Mouse (Mus musculus): ENCODE measurements at regions not wholly inside any gene's neighbourhood (a gene's known extent, or its start where the extent isn't known, plus 50 kb on each side); places are given as distances from the start of the nearest gene placed in this dataset.

- WGBS = 46% methylated on average over 3 of the region's 3 CpGs
- Histone ChIP-seq H3K27me3 (no peaks in the 10 kb centered on the region), H3K9me3 (no peaks in the 10 kb centered on the region), H3K9ac (no peak overlapping the region), H3K4me2 (replicated peaks) (no peak overlapping the region), H3K4me1 (no peaks in the 10 kb centered on the region), H3K27ac (no peak overlapping the region), H3K36me3 (no peaks in the 10 kb centered on the region), H3K4me3 (no peak overlapping the region)
- no peak for ATAC-seq (ENCODE audit: insufficient number of reproducible peaks, insufficient read depth, low FRiP score, low TSS enrichment)
These were observed 50.2 kb upstream of the Bod1 start for GRCm38 (mm10) chr11:31721908-31722307.

DNA sequence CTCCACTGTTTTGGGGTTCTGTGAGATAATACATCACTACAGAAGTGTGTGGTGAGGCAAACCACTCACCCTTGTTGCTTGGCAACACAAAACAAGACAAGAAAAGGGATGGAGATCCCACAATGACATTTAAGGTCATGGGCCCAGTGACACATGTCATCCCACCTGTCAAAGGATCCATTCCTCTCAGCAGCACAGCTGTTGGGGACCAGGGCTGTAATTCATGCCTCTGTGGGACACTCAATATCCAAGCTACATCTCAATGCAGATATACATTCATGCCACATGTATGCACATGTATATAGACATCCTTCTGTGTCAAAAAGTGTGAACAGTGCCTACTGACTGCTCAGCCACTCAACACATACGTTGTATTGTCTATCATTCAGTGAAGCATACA, 52.8 kb upstream of the Bod1 start:
- no peak overlapping the region for H3K9ac ChIP-seq
- no peak overlapping the region for H3K27ac ChIP-seq
- no peaks in the 10 kb centered on the region for H3K4me1 ChIP-seq
- no peak for ATAC-seq (ENCODE audit: insufficient number of reproducible peaks, insufficient read depth, low FRiP score, low TSS enrichment)
- no peak overlapping the region for H3K4me2 ChIP-seq (replicated peaks)
- H3K27me3 ChIP-seq = no peaks in the 10 kb centered on the region
- WGBS = 88% methylated on average over 1 of the region's 1 CpGs
- H3K4me3 ChIP-seq = no peak overlapping the region
- no peaks in the 10 kb centered on the region for H3K36me3 ChIP-seq
- no peaks in the 10 kb centered on the region for H3K9me3 ChIP-seq

DNA sequence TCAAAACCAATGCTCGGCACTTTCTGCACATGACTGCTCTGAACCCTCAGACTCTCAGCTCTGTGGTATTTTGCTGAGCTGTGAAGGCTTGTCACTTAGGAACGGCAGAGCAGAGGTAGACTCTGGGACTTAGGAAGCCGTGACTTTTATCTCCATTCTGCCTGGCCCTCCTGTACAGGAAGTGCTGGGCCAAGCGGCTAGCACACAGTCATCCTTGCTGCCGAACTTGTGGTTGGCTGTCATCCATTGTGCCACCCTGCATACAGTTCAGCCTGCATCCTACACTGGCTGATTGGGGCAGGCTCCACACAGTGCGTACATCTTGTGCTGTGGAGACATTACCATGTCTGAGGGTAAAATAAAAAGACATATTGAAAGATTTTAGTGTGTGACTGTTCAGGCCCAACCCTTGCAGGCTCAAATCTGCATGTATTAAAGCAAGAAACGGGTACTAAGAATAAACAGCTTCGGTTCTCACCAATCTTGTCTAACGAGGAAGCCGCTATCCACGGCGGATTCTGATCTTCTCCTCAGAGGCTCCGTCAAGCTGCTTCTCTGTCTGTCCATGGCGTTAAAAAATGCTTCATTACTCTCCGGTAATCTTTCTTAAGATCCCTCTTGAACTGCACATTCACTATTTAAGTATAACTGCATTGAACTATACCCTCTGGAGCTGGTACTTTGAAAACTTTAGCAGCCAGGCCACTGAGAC, 54.4 kb upstream of the Bod1 start:
- H3K4me1 ChIP-seq = peaks cover 15% of the 10 kb centered on the region
- no peaks in the 10 kb centered on the region for H3K9me3 ChIP-seq
- no peak overlapping the region for H3K4me2 ChIP-seq (replicated peaks)
- 85% methylated on average over 15 of the region's 15 CpGs for WGBS
- no peak for ATAC-seq (ENCODE audit: insufficient number of reproducible peaks, insufficient read depth, low FRiP score, low TSS enrichment)
- H3K27ac ChIP-seq = no peak overlapping the region
- H3K36me3 ChIP-seq = no peaks in the 10 kb centered on the region
- H3K27me3 ChIP-seq = no peaks in the 10 kb centered on the region
- no peak overlapping the region for H3K4me3 ChIP-seq
- no peak overlapping the region for H3K9ac ChIP-seq

DNA sequence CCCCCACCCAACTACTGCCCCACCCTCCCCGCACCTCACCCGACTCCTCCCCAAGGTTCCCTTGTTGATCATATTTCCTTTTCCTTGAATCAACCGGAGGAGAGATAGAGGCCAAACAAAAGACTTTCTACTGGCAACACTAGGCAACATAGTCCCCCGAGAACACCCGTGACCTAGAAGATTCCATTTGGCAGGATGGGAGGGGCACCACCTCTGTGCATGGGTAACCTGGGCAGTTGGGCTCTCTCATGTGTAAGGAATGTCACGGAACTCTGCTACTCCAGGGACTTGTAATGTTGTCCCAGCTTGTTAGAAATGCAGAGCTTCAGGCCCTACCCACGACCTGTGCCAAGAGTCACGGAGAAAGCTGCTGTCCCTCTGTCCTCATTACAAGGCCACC, 55.6 kb upstream of the Bod1 start:
- no peaks in the 10 kb centered on the region for H3K27me3 ChIP-seq
- peaks cover 16% of the 10 kb centered on the region for H3K4me1 ChIP-seq
- no peak overlapping the region for H3K4me3 ChIP-seq
- H3K27ac ChIP-seq = no peak overlapping the region
- ATAC-seq (ENCODE audit: insufficient number of reproducible peaks, insufficient read depth, low FRiP score, low TSS enrichment) = no peak
- no peak overlapping the region for H3K9ac ChIP-seq
- no peak overlapping the region for H3K4me2 ChIP-seq (replicated peaks)
- H3K36me3 ChIP-seq = no peaks in the 10 kb centered on the region
- 82% methylated on average over 8 of the region's 8 CpGs for WGBS
- no peaks in the 10 kb centered on the region for H3K9me3 ChIP-seq

DNA sequence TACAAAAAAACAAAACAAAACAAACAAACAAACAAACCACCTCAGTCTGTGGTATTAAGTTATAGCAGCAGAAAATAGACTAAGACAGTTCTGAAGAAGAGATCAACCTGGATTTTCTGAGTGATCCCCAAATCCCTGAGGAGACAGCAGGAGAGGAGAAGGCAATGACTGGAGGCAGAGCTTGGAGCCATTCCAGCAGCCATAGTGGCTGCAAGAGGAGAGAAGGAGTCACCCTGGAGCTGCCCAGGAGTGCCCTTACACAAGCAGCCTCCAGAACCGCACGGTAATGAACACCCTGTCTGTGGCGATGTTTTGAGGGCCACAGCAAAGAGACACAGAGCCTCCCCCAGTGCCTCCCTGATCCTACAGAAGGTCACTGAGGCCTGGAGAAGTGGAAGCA, 58.0 kb upstream of the Bod1 start:
- 68% methylated on average over 3 of the region's 3 CpGs for WGBS
- no peaks in the 10 kb centered on the region for H3K36me3 ChIP-seq
- ATAC-seq (ENCODE audit: insufficient number of reproducible peaks, insufficient read depth, low FRiP score, low TSS enrichment) = no peak
- no peak overlapping the region for H3K9ac ChIP-seq
- H3K27ac ChIP-seq = no peak overlapping the region
- H3K9me3 ChIP-seq = no peaks in the 10 kb centered on the region
- H3K27me3 ChIP-seq = no peaks in the 10 kb centered on the region
- H3K4me2 ChIP-seq (replicated peaks) = no peak overlapping the region
- H3K4me3 ChIP-seq = no peak overlapping the region
- peaks cover 22% of the 10 kb centered on the region for H3K4me1 ChIP-seq

DNA sequence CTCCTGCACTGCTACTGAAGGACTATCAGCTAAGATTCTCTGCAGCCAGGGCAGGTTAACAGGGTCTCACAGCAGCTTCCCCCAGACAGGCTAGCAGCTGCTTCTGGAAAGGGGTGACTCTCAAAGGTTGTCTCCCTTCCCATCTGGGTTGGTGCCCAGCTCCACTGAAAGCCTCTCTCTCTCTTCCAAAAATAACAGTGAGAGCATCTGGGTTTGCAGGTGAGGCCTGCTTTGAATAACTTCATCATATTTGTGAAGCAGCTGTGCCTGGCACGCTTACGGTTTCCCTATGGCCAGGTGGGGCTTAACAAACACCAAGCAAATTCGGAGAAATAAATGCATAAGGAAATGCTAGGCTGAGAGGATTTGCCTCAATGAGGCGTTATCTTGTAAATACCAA, 58.5 kb upstream of the Bod1 start:
- H3K9me3 ChIP-seq = no peaks in the 10 kb centered on the region
- H3K36me3 ChIP-seq = no peaks in the 10 kb centered on the region
- no peak overlapping the region for H3K4me2 ChIP-seq (replicated peaks)
- WGBS = 66% methylated on average over 4 of the region's 4 CpGs
- ATAC-seq (ENCODE audit: insufficient number of reproducible peaks, insufficient read depth, low FRiP score, low TSS enrichment) = no peak
- peaks cover 22% of the 10 kb centered on the region for H3K4me1 ChIP-seq
- H3K27ac ChIP-seq = no peak overlapping the region
- no peak overlapping the region for H3K9ac ChIP-seq
- no peak overlapping the region for H3K4me3 ChIP-seq
- no peaks in the 10 kb centered on the region for H3K27me3 ChIP-seq

GRCm38 (mm10) chr11:31730680-31731079, 59.0 kb upstream of the Bod1 start:
- H3K4me3 ChIP-seq = no peak overlapping the region
- no peak for ATAC-seq (ENCODE audit: insufficient number of reproducible peaks, insufficient read depth, low FRiP score, low TSS enrichment)
- WGBS = 28% methylated on average over 3 of the region's 3 CpGs
- H3K27ac ChIP-seq = no peak overlapping the region
- no peak overlapping the region for H3K9ac ChIP-seq
- H3K36me3 ChIP-seq = no peaks in the 10 kb centered on the region
- no peak overlapping the region for H3K4me2 ChIP-seq (replicated peaks)
- H3K9me3 ChIP-seq = no peaks in the 10 kb centered on the region
- H3K4me1 ChIP-seq = peaks cover 22% of the 10 kb centered on the region
- no peaks in the 10 kb centered on the region for H3K27me3 ChIP-seq

- H3K9me3 ChIP-seq = no peaks in the 10 kb centered on the region
- H3K36me3 ChIP-seq = no peaks in the 10 kb centered on the region
- ATAC-seq (ENCODE audit: insufficient number of reproducible peaks, insufficient read depth, low FRiP score, low TSS enrichment) = no peak
- H3K4me3 ChIP-seq = no peak overlapping the region
- H3K4me1 ChIP-seq = peaks cover 22% of the 10 kb centered on the region
- 66% methylated on average over 4 of the region's 4 CpGs for WGBS
- H3K27ac ChIP-seq = no peak overlapping the region
- no peak overlapping the region for H3K9ac ChIP-seq
- no peak overlapping the region for H3K4me2 ChIP-seq (replicated peaks)
- no peaks in the 10 kb centered on the region for H3K27me3 ChIP-seq
These were observed 59.8 kb upstream of the Bod1 start for GRCm38 (mm10) chr11:31731459-31731858.

- H3K36me3 ChIP-seq = no peaks in the 10 kb centered on the region
- peaks cover 22% of the 10 kb centered on the region for H3K4me1 ChIP-seq
- H3K9me3 ChIP-seq = no peaks in the 10 kb centered on the region
- no peak overlapping the region for H3K27ac ChIP-seq
- no peak for ATAC-seq (ENCODE audit: insufficient number of reproducible peaks, insufficient read depth, low FRiP score, low TSS enrichment)
- no peaks in the 10 kb centered on the region for H3K27me3 ChIP-seq
- H3K9ac ChIP-seq = no peak overlapping the region
- H3K4me3 ChIP-seq = no peak overlapping the region
- WGBS = 66% methylated on average over 3 of the region's 3 CpGs
- no peak overlapping the region for H3K4me2 ChIP-seq (replicated peaks)
These were observed 60.7 kb upstream of the Bod1 start for GRCm38 (mm10) chr11:31732342-31732741.

- 64% methylated on average over 1 of the region's 1 CpGs for WGBS
- Histone ChIP-seq H3K9me3 (no peaks in the 10 kb centered on the region), H3K4me3 (no peak overlapping the region), H3K36me3 (no peaks in the 10 kb centered on the region), H3K4me2 (replicated peaks) (no peak overlapping the region), H3K27me3 (no peaks in the 10 kb centered on the region), H3K9ac (no peak overlapping the region), H3K4me1 (peaks cover 22% of the 10 kb centered on the region), H3K27ac (no peak overlapping the region)
- no peak for ATAC-seq (ENCODE audit: insufficient number of reproducible peaks, insufficient read depth, low FRiP score, low TSS enrichment)
These were observed 61.3 kb upstream of the Bod1 start for GRCm38 (mm10) chr11:31732958-31733357.

- no peak overlapping the region for H3K9ac ChIP-seq
- WGBS = 32% methylated on average over 4 of the region's 4 CpGs
- H3K27me3 ChIP-seq = no peaks in the 10 kb centered on the region
- H3K9me3 ChIP-seq = no peaks in the 10 kb centered on the region
- no peak overlapping the region for H3K4me2 ChIP-seq (replicated peaks)
- no peaks in the 10 kb centered on the region for H3K36me3 ChIP-seq
- no peak overlapping the region for H3K4me3 ChIP-seq
- H3K4me1 ChIP-seq = peaks cover 22% of the 10 kb centered on the region
- no peak overlapping the region for H3K27ac ChIP-seq
- ATAC-seq (ENCODE audit: insufficient number of reproducible peaks, insufficient read depth, low FRiP score, low TSS enrichment) = no peak
These were observed 62.4 kb upstream of the Bod1 start for GRCm38 (mm10) chr11:31734091-31734490.

- Histone ChIP-seq H3K36me3 (no peaks in the 10 kb centered on the region), H3K4me2 (replicated peaks) (no peak overlapping the region), H3K27ac (no peak overlapping the region), H3K4me3 (no peak overlapping the region), H3K9me3 (no peaks in the 10 kb centered on the region), H3K4me1 (peaks cover 15% of the 10 kb centered on the region), H3K27me3 (no peaks in the 10 kb centered on the region), H3K9ac (no peak overlapping the region)
- no peak for ATAC-seq (ENCODE audit: insufficient number of reproducible peaks, insufficient read depth, low FRiP score, low TSS enrichment)
- WGBS = 87% methylated on average over 6 of the region's 6 CpGs
These were observed 63.6 kb upstream of the Bod1 start for GRCm38 (mm10) chr11:31735257-31735656.

- Histone ChIP-seq H3K9ac (no peak overlapping the region), H3K4me3 (no peak overlapping the region), H3K27ac (no peak overlapping the region), H3K27me3 (no peaks in the 10 kb centered on the region), H3K4me2 (replicated peaks) (no peak overlapping the region), H3K9me3 (no peaks in the 10 kb centered on the region), H3K4me1 (peaks cover 7% of the 10 kb centered on the region), H3K36me3 (no peaks in the 10 kb centered on the region)
- ATAC-seq (ENCODE audit: insufficient number of reproducible peaks, insufficient read depth, low FRiP score, low TSS enrichment) = no peak
These were observed 64.4 kb upstream of the Bod1 start for GRCm38 (mm10) chr11:31736086-31736485.
